Mouse (Mus musculus) thymus, adult 2 months (tissue): ENCODE measurements at regions not wholly inside any gene's neighbourhood (a gene's known extent, or its start where the extent isn't known, plus 50 kb on each side); places are given as distances from the start of the nearest gene placed in this dataset.

ENCODE experiments used
- CTCF ChIP-seq: fragments of 200-500 bp; IDR thresholded peaks from 2 replicates; pipeline ENCODE4 v1.5.1; 2012; ENCODE audit warnings: mild to moderate bottlenecking, control low read depth, low read length, moderate library complexity, borderline replicate concordance; ENCODE audit not compliant: control insufficient read depth, poor library complexity, insufficient read depth; ENCODE audit errors: extremely low read depth
- POLR2A ChIP-seq: fragments of 200-500 bp; IDR thresholded peaks from 2 replicates; pipeline ENCODE4 v1.6.1; 2012; ENCODE audit warnings: mild to moderate bottlenecking, low read length, control low read depth, moderate library complexity; ENCODE audit not compliant: control insufficient read depth, poor library complexity, insufficient read depth; ENCODE audit errors: extremely low read depth

DNA sequence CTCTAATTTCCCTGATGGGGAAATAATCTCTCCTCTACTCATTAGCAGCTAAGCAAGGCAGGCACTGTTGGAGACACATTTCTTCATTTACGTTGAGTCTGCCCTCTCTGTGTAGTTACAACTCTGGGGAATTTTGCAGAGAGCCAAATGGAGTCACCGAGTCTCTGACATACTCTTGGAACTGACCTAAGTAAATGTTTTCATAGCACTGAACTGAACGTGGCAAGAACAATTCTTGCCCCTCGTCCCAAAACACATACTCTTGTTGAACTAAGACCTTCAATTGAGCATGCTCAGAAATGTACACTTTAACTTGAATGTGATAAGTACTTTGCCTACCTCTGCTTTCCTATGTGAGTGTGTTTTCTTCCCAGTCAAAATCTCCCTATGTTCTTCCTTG lies 114.5 kb downstream of the Dusp6 start:
- no peak for TF ChIP-seq POLR2A
- no peak for TF ChIP-seq CTCF
